Mouse (Mus musculus): ENCODE data around the gene Pdzk1. TPM values are rescaled to one million over a fixed set of nuclear protein-coding genes. Genes with fewer than 3 reads are reported as not detected.
A peak's percentile ranks its signal among the peaks of the same experiment; 100 is the strongest.

Gene Pdzk1
- total RNA-seq, 2 experiments from 2014 or later: not detected

DNA sequence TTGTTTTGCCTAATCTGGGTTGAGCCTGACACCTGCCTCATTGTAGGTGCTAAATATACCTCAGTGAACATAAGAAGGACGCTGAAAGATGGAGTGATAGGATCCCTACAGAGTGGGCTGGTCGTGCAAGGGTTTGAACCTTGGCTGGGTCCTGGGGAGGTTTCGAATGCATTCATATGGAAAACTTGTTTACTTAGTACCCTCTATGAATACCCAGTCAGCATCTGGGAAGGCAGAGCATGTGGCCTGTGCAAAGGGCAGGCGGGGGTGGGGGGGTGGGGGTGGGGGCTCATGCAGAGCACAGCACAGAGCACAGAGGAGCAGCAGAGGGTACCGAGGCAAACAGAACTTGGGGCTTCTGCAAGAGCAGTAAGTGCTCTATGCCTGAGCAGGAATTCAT is 3.8 kb downstream of the Pdzk1 start:
- ATAC-seq (replicated peaks; ENCODE audit: low FRiP score, low TSS enrichment, poor library complexity, severe bottlenecking): no peak

DNA sequence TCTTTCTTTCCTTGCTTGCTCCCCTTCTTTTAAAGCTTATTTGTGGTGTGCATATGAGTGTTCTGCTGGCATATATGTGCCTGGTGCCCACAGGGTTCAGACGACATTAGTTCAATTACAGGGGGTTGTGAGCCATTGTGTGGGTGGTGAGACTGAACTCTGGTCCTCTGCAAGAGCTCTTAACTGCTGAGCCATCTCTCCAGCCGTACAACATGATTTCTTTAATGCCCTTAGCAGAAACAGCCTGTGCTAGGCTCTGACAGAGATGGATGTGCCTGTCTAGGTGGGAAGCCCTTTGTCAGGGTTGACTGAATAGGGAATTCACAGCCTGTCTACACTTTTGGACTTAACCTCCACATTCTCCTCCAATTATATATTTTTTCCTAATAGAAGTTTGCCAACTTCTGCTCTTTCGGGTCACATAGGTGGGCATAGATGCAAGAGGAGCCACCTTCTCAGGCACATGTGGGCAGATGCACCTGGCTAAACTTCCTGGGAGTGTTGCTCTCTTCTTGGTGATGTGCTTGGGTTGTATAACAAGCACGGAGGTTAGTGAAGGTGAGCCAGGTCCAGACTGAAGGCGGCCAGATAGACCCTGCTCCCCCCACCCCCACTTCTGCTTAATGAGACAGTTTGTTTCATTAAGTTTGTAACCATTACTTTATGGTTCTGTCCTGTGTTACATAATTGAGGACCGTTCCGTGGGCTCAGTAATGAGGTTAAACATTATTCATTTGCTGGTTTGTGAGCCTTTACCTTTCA is 5.7 kb downstream of the Pdzk1 start:
- ATAC-seq (replicated peaks; ENCODE audit: low FRiP score, low TSS enrichment, poor library complexity, severe bottlenecking): no peak

DNA sequence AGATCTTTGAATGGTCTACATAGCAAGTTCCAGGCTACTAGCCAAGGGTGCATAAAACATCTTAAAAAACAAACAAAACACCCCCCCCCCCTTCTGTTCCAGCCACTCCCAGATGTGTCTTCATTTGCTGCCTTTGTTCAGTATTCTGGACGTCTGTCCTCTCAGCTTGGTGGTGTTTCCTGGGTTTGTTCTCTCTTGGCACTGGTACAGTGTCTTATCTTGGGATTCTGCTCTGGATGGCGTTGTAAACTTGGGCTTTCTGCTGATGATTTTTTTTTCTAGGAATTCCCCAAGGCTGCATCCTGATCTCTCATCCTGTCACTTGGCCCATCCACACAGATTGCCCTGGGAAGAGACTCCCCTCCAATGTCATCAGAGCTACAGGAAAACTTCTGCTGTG is 7.3 kb downstream of the Pdzk1 start:
- ATAC-seq (replicated peaks; ENCODE audit: low FRiP score, low TSS enrichment, poor library complexity, severe bottlenecking): no peak

DNA sequence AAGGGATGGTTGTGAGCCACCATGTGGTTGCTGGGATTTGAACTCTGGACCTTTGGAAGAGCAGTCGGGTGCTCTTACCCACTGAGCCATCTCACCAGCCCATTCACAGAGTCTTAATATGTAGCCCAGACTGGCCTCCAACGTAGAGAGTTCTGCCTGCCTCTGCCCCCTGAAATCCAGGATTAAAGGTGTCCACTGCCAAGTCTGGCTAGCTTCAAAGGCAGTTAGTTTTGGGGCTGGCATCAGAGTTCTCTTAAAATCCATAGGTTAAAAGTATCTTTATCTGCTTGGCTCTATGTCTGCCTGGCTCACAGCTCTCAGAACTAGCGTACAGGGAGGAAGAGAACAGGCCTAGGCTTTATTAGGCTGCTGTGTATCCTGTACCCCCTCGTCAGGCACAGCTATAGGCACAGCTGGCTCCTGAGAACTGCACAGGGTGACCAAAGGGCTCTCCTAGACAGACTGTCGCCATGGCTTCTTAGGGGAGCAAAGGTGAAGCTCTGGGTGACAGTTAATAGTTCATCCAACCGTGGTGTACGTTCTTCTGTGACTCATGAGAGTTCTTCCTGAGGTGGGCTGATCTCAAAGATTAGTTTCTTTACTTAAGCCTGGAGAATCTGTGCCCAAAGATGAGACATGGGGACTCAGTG is 10.0 kb downstream of the Pdzk1 start:
- no peak for ATAC-seq (replicated peaks; ENCODE audit: low FRiP score, low TSS enrichment, poor library complexity, severe bottlenecking)

DNA sequence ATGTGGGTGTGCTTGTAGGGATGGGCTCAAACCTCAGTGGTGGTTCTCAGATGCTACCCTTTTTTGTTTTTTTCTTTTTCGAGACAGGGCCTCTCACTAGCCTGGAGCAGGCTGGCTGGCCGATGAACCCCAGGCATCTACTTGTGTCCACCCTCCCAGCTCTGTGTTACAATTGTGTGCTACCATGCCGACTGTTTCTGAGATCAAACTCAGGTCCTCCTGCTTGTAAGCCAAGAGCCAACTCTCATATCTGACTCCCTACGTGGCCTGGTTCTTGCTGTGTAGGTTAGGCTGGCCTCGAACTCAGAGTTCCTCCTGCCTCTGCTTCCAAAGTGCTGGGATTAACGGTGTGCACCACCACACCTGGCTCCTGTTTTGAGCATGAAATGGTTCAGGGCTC is 16.1 kb downstream of the Pdzk1 start:
- ATAC-seq (replicated peaks; ENCODE audit: low FRiP score, low TSS enrichment, poor library complexity, severe bottlenecking): no peak

DNA sequence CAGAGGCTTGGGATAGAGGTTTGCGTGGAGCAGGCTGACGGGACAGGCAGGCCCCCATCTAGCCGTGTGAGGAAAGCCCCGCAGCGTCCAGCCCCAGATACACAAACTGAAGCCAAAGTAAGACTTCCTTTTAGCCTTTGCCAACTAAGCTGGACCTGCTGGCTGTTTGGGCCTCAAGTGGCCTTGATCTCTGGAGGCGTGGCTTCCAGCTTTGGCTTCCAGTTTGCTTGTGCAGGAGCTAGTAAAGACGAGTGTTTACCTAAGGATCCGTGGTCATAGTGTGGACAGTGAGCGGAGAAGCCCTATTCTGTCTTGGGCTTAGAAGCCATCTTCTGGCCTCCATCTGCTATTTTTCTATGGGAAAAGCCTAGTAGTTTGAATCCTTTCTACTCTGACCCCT is 16.7 kb downstream of the Pdzk1 start:
- no peak for ATAC-seq (replicated peaks; ENCODE audit: low FRiP score, low TSS enrichment, poor library complexity, severe bottlenecking)

DNA sequence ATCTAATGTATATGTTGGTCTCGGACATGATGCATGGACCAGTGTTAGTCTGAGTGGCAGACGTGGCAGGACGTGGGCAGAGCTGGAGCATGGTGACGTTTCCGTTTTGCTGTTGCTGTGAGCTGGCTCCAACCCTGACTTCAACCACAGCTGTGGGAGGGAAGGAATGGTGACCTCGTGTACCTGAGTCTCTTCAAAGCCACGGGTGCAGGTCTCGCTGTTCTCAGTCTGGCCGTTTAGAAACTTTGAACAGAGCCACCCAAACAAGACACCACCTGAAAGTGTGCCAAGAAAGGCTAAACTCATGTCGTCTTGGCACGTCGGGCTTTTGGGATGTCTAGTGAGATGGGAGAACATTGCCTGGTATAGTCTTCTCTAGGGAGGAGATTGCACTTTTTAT is 17.9 kb downstream of the Pdzk1 start:
- ATAC-seq (replicated peaks; ENCODE audit: low FRiP score, low TSS enrichment, poor library complexity, severe bottlenecking): no peak

DNA sequence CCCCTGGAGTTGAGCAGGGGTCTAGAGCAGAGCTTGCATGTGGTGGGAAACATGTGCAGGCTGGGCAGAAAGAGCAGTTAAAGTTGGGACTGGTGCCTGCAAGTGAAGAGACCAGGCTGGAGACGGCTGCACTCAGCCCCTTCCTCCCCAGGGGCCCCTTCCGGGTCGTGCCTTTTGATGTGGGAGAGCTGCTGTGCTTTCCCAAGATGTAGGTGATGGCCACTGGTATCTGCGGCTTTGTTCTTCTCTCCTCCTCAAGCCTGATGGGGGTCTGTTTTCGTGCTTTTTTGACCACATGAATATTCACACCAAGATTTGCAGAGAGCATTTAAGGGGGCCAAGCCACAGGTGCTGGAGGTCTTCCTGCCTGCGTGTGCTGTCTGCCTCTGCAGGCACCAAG is 18.6 kb downstream of the Pdzk1 start:
- ATAC-seq (replicated peaks; ENCODE audit: low FRiP score, low TSS enrichment, poor library complexity, severe bottlenecking): no peak

DNA sequence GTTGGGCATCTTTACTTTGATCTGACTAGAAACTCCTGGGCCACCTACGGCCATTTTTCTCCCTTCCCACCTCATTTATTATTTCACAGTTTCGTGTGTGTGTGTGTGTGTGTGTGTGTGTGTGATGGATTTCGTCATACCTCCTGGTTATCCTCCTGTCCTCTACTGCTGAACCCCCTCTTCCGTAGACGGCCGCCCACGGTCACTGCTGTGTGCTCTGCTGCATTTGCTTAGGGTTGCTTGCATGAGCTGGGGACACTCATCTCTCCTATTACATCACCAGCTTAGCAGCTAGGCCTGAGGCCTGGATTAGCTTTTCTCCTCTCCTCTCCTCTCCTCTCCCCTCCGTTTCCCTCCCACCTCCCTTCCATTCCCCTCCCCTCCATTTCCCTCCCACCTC is 19.4 kb downstream of the Pdzk1 start:
- ATAC-seq (replicated peaks; ENCODE audit: low FRiP score, low TSS enrichment, poor library complexity, severe bottlenecking): no peak

DNA sequence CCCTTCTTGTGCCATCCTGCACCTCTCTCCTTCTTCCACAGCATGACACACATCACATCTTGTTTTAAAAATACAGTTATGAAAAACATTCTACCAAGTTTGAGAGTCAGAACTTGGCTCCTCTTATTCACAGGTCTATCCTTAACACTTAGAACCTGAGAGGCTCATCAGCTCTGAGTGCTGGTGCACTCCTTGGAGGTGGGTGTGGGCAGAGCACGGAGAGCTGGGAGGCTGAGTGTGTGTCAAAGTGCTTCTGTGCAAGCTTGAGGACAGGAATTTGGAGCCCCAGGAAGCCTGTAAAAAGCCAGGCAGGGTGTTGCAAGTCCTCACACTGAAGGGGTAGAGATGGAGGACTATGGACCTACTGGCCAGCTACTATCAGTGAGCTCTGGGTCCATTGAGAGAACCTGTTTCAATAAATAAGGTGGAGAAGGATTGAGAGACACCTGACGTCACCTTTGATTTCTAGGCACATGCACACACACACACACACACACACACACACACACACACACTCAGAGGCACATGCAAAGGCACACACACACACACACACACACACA is 20.2 kb downstream of the Pdzk1 start:
- ATAC-seq (replicated peaks; ENCODE audit: low FRiP score, low TSS enrichment, poor library complexity, severe bottlenecking): no peak

DNA sequence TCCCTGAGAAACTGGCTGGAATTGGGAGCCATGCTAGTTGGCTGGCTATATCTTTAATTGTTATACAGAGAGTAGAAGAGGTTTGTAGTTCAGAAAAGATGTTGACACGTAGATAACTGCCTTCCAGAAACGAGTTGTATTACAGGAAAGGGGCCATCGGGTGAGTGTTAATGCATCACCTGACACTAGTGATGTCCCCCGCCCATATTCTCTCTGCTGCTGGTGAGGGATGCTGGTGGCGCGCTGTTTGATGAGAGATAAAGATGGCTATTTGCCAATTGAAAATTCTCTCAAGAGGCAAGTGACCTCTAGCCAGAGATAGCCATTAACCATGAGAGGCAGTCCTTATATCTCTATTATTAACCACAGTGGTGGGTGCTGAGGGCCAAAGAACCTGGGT is 23.5 kb downstream of the Pdzk1 start:
- no peak for ATAC-seq (replicated peaks; ENCODE audit: low FRiP score, low TSS enrichment, poor library complexity, severe bottlenecking)

DNA sequence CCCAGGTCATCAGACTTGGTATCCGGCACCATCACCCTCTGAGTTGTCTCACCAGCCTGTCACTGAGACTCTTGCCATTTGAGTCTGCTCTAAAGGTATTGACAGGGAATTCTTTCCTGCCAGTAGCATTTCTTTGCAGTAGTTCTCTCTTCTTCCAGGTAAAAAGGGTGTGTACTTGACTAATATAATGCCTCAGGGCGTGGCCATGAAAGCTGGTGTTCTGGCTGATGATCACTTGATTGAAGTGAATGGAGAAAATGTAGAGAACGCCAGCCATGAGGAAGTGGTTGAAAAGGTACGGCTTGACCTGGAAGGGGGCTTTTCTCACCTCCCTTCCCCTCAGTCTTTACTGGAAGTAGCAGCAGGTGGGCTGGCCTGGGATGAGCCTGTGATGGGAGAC is 25.3 kb downstream of the Pdzk1 start:
- no peak for ATAC-seq (replicated peaks; ENCODE audit: low FRiP score, low TSS enrichment, poor library complexity, severe bottlenecking)

DNA sequence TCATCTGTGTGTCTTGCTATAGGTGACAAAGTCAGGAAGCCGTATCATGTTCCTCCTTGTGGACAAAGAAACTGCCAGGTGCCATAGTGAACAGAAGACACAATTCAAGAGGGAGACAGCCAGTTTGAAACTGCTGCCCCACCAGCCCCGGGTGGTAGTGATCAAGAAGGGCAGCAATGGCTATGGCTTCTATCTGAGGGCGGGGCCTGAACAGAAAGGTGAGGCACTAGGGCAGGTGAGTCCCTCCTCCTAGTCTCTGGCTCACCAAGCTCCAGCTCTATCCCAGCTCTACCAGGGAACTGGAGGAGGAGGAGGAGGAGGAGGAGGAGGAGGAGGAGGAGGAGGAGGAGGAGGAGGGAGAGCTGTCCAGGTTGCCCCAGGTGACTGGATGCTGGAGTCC is 26.7 kb downstream of the Pdzk1 start:
- no peak for ATAC-seq (replicated peaks; ENCODE audit: low FRiP score, low TSS enrichment, poor library complexity, severe bottlenecking)

DNA sequence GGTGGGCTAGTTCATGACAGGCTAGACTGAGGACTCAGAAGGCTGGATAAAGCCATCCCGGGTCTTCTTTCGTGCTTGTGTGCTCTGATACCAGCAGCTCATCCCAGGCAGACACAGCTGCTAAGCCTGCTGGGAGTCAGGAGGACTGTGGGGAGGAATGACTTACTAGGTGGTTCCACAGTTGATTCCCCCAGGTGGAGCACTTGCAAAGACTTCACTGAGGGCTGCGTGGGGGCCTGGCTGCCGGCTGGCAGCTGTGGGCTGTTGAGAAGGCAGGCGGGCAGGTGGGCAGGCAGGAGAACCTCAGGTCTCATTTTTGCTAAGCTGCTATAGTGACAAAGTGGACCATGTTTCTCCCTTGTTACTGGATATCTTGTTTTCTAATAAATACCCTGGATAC is 31.4 kb downstream of the Pdzk1 start:
- no peak for ATAC-seq (replicated peaks; ENCODE audit: low FRiP score, low TSS enrichment, poor library complexity, severe bottlenecking)

DNA sequence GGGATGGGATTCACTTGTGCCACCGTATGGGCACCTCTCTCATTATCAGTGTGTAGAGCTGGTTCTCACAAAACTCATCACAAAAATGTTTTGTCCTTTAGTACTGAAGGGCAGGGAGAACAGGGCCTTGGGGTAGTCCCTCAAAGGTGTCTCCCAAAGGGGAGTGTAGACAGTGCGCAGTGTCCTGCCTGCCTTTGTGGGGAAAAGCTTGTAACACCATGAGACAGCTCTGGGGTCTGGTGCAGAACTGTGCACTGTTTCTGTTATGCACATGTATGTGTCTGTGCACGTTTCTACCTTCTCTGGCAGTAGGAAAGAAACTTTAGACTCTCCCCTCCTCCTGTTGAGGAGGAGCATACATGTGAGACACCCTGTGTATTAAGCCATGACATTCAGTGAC is 38.8 kb downstream of the Pdzk1 start:
- 0 out of 2 replicates have a peak, but pooled peaks have one; percentile 30 for ATAC-seq (replicated peaks; ENCODE audit: low FRiP score, low TSS enrichment, poor library complexity, severe bottlenecking)

DNA sequence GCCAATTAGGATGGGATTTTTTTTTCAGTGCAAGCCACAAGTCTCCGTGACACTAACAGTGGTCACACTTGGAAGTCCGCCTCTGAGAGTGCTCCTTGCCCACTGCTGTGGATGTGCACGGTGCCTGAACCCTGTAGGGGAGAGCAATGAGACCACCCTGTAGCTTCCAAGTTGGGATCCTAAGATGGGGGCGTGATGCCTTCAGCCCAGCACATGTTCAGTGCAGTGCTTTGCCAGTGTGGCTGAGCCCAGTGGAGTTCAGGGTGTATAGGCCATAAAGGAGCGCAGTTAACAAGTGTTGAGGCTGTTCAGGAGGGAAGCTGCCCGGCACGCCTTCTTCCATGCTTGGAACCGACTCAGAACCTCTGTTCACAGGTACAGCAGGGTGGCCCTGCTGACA is 39.5 kb downstream of the Pdzk1 start:
- no peak for ATAC-seq (replicated peaks; ENCODE audit: low FRiP score, low TSS enrichment, poor library complexity, severe bottlenecking)

DNA sequence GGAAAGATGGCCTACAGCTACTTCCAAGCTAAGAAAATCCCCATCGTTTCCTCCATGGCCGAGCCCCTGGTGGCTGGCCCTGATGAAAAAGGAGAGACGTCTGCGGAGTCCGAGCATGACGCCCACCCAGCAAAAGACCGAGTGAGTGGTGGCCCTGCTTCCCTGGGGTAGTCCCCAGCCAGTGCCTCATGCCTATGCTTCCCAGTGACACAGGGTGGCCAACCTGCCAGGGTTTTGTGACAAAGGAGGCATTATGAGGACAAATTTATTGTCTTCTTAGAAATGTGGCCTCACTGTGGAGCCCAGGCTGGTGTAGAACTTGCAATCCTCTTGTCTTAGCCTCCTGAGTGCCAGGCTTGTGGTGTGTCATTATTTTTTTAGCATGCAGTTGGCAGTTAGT is 40.0 kb downstream of the Pdzk1 start:
- no peak for ATAC-seq (replicated peaks; ENCODE audit: low FRiP score, low TSS enrichment, poor library complexity, severe bottlenecking)

DNA sequence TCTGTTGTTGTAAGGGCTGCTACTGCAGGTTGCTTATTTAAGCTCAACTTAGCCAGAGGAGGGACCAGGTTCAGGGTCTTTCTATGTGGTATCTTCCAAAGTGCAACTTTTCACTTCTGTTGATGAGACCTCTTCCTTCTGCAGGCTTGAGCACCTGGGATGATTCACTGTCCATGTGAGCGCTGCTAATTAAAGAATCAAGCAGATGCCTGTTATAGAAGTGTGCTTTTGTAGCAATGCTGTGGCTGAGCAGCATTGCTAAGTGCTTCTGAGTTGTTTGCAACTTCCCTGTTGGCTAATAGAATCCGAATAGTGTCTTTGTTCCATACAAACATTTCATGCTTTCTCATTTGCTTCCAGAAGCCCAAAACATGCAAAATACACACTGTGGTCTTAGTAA is 41.2 kb downstream of the Pdzk1 start:
- no peak for ATAC-seq (replicated peaks; ENCODE audit: low FRiP score, low TSS enrichment, poor library complexity, severe bottlenecking)

DNA sequence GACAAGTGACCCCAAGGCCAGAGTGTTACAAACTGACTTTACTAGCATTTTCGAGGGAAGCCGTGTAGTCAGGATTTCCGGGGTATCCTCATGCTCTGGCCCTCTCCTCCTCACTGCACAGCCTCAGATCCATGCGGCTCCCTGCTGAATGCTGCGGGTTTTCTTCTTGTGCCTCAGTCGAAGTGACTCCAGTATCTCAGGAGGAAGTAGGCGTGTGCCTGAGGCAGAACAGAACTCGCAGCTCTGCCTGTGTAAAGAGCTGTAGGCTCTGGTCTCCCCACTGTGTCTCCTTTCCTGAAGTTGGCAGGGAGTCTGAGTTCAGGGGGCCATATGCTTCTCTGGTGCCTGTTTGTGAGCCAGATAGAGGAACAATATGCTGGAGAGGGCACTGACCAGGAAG is 42.0 kb downstream of the Pdzk1 start:
- ATAC-seq (replicated peaks; ENCODE audit: low FRiP score, low TSS enrichment, poor library complexity, severe bottlenecking): no peak

DNA sequence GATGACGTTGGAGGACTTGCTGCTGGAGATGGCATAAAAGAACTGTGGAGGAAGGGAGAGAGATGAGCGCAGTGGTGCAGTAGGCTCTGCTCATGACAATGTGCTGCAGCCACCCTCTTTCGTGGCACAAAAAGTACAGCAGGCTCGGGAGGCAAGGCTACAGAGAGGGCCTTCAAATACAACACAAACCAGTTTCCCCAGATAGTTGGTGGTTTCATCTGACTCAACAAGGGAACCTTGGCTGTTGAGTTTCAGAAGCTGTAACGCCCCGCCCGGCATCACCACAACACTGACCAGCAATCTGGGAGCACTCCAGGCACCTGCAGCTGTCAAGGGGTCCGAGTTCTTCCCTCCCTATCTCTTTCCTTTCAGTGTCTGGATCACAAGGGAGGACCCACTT is 43.4 kb downstream of the Pdzk1 start:
- no peak for ATAC-seq (replicated peaks; ENCODE audit: low FRiP score, low TSS enrichment, poor library complexity, severe bottlenecking)

All from megakaryocyte-erythroid progenitor cell, adult 5-6 weeks (primary cell).